Mouse (Mus musculus) C2C12 (cell line): Measurements from ENCODE around the gene Pard3.

ENCODE experiments used
- CTCF ChIP-seq: IDR thresholded peaks from one replicate; pipeline ENCODE4 v1.5.1; 2011; ENCODE audit not compliant: control insufficient read depth, insufficient read depth, insufficient read length
- FOSL1 ChIP-seq: IDR thresholded peaks from one replicate; pipeline ENCODE4 v1.8.0; 2011; ENCODE audit warnings: mild to moderate bottlenecking, low read length; ENCODE audit not compliant: poor library complexity, insufficient read depth, severe bottlenecking
- MAX ChIP-seq: IDR thresholded peaks from one replicate; pipeline ENCODE4 v1.6.1; 2011; ENCODE audit warnings: mild to moderate bottlenecking, control low read depth
- USF1 ChIP-seq: IDR thresholded peaks from one replicate; pipeline ENCODE4 v1.6.1; 2011; ENCODE audit warnings: low read depth, mild to moderate bottlenecking, control low read depth, moderate library complexity

- TF ChIP-seq MAX (no peak), USF1 (no peak), FOSL1 (no peak), CTCF (no peak)
Measured at GRCm38 (mm10) chr8:127082486-127082885, 18.8 kb downstream of the Pard3 start.
